Mouse (Mus musculus): Measurements from ENCODE around the gene Krt24.

Krt24 gene

GRCm38 (mm10) chr11:99253893-99254292 is 31.2 kb downstream of the Krt24 start:
- in situ Hi-C loops (cut with MboI, MseI) = no loop called here

DNA sequence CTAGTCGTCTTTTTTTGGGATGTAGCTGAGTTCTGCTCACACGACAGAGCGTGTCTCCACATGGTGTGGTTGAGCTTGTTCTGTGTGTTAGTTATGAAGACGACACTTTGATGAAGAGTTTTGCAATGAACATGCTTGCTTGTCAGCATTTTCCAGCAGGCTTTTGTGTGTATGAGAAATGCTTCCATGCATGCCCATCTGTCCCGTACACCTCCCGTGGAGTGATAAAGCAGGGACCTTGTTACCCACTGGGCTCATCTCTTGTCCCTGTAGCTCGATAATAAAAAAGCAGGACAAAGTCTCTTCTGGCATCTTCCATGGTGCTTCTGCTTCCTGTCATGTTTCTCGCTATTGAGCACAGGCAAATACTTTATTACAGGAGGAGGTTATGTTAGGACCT is 32.4 kb downstream of the Krt24 start:
- in situ Hi-C loops (cut with MboI, MseI) = no loop called here

DNA sequence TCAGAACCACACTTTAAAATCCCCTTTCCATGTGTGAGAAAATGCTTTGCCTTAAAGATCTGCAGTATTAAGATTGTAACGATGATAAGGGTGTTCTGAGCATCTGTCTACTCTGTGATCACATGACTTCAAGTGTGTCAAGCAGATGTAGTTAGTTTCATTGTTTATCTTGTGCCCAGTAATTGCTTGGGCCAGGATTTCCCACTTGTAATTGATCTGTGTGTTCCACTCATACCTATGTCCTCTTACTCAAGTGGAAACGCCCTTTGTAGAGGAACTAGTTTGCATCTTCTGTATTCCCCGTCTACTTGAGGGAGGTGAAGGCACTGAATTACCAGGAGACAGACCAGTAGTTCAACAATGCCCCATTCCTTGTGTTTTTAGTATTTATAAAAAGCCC is 34.4 kb downstream of the Krt24 start:
- in situ Hi-C loops (cut with MboI, MseI) = no loop called here

DNA sequence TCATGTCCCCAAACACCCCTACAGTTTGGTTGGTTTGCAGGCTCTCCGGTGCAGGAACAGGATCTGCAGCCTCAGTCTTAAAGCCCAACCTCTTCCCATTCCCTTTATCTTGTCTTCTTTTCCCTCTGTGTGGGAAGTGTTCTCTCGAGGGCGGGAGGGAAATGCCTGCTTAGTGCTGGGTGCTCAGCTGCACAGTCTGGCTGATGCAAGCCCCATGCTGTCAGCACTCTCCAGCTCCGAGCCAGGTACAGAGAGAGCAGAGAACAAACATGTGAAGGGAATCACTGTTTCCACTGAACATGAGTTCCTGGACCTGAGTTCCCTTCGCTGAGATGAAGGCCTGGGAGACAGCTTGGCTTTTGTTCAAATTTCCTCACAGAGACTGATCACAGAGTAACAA is 34.8 kb downstream of the Krt24 start:
- in situ Hi-C loops (cut with MboI, MseI) = no loop called here

- in situ Hi-C loops (cut with MboI, MseI) = loop anchor here (10.0 kb wide), 1 partner anchor 54 kb away; no protein-coding TSS in a partner anchor
Measured at GRCm38 (mm10) chr11:99249115-99249514, 35.9 kb downstream of the Krt24 start.

- in situ Hi-C loops (cut with MboI, MseI) = loop anchor here (10.0 kb wide), 1 partner anchor 53 kb away; no protein-coding TSS in a partner anchor
Measured at GRCm38 (mm10) chr11:99247916-99248315, 37.1 kb downstream of the Krt24 start.

- in situ Hi-C loops (cut with MboI, MseI) = loop anchor here (10.0 kb wide), 1 partner anchor 50 kb away; no protein-coding TSS in a partner anchor
Measured at GRCm38 (mm10) chr11:99244519-99244918, 40.5 kb downstream of the Krt24 start.

GRCm38 (mm10) chr11:99243820-99244374 is 41.2 kb downstream of the Krt24 start, which contains the start of gene Krt222:
Krt222 (minus strand) TSS chr11:99244085.
- in situ Hi-C loops (cut with MboI, MseI) = loop anchor here (10.0 kb wide), 1 partner anchor 49 kb away; no protein-coding TSS in a partner anchor

- in situ Hi-C loops (cut with MboI, MseI) = loop anchor here (10.0 kb wide), 1 partner anchor 49 kb away; no protein-coding TSS in a partner anchor
Measured at GRCm38 (mm10) chr11:99243200-99243819, 41.8 kb downstream of the Krt24 start.

DNA sequence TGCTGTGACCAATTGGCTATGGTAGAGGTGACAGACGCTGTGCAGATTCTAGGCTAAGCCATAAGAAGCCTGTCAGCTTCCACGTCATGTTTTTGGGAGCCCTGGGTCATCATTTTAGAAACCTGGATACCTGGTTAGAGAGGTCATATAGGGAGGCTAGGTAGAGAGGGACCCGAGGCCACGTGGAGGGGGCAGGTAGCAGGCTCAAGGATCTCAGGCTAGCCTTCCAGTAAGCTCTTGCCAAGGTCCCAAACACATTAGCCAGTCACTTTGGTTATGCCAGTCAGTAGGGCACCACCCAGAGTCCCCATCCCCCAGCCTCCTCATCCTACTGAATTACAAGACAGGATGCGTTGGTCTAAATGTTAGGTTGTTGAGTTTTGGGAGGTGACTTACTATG is 43.0 kb downstream of the Krt24 start:
- in situ Hi-C loops (cut with MboI, MseI) = loop anchor here (10.0 kb wide), 1 partner anchor 47 kb away; no protein-coding TSS in a partner anchor

DNA sequence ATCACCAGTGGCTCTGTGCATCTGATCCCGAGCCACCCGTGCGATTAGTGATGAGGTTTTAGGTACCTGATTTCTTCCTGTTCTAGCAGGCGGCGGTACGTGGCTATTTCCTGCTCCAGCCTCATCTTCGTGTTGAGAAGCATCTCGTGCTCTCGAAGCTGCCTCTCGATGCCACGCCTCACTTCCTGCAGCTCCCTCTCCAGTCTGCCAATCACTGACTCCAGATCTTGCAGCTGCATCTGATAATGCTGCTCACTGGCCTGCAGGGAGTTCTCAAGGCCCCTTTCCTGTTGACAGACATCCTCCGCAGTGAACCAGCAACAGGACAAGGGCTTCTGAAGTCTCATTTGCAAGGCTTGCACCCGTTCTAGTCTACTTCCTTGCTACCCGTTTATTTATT is 46.6 kb downstream of the Krt24 start:
- in situ Hi-C loops (cut with MboI, MseI) = no loop called here

DNA sequence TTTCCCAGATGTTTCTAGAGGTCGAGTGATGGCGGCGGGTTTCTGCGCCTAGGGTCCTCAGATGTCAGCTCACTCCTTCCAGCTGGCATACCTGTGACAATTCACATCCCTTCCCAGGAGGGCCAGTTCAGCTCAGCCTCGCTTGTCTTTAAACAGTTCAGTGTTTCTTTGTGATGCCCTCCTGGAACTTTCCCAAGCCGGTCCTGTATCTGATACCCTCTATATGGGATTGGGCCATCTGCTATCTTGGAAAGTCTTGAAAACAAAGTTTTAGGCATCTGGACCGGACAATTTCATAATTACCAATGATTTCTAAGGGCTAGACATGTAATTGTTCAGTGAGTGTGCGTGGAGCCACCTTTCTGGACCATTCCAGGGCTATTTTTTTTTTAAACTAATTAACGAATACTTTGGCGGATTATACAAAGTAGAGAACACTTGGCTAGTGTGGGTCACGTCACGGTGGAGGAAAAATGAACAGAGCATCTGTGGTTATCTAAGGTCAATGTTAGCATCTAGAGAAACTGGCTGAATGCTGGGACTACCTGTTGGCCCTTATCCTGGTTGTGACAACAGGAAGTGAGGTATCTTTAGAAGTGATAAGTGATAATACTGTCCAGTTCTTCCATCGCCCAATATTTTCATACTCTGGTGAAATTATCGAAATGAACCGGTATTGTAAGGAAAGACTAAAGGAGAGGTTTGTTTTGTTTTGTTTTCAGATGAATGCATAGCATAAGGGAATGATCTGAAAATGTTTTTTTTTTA is 53.8 kb downstream of the Krt24 start:
- in situ Hi-C loops (cut with MboI, MseI) = no loop called here

GRCm38 (mm10) chr11:99230261-99231048 is 54.6 kb downstream of the Krt24 start, which contains the start of gene Smarce1:
Smarce1 (minus strand) TSS chr11:99231017.
- in situ Hi-C loops (cut with MboI, MseI) = no loop called here

Data from regulatory T cell (primary cell).